Mouse (Mus musculus): ENCODE results near the gene Gimap4. TPM values are rescaled to one million over a fixed set of nuclear protein-coding genes. Genes with fewer than 3 reads are reported as not detected.

The Gimap4 gene
- polyA plus RNA-seq, 1 experiment from 2014 or later, result 22.2 TPM

- Histone ChIP-seq H3K27me3 (ENCODE audit: control insufficient read depth, insufficient read depth, low read length) (no peaks in the 10 kb centered on the region), H3K4me3 (replicated peaks; ENCODE audit: low read length) (no peak overlapping the region), H3K36me3 (ENCODE audit: control insufficient read depth, insufficient read depth, low read length) (no peaks in the 10 kb centered on the region), H3K27ac (ENCODE audit: low read length) (no peak overlapping the region), H3K9me3 (replicated peaks; ENCODE audit: control insufficient read depth, low read length) (no peaks in the 10 kb centered on the region), H3K9ac (ENCODE audit: low read length) (no peak overlapping the region), H3K4me1 (ENCODE audit: control insufficient read depth, insufficient read depth, low read length) (no peaks in the 10 kb centered on the region), H3K4me2 (ENCODE audit: low read depth, low read length) (no peak overlapping the region)
- WGBS, result 77% methylated on average over 2 of the region's 2 CpGs
- no peak for ATAC-seq (ENCODE audit: insufficient read depth, low FRiP score)
Measured at GRCm38 (mm10) chr6:48669446-48669969, 14.8 kb upstream of the Gimap4 start.

GRCm38 (mm10) chr6:48674291-48675058, 9.9 kb upstream of the Gimap4 start:
- Histone ChIP-seq H3K9ac (ENCODE audit: low read length) (no peak overlapping the region), H3K4me2 (ENCODE audit: low read depth, low read length) (no peak overlapping the region), H3K9me3 (replicated peaks; ENCODE audit: control insufficient read depth, low read length) (no peaks in the 10 kb centered on the region), H3K4me3 (replicated peaks; ENCODE audit: low read length) (no peak overlapping the region), H3K27me3 (ENCODE audit: control insufficient read depth, insufficient read depth, low read length) (no peaks in the 10 kb centered on the region), H3K4me1 (ENCODE audit: control insufficient read depth, insufficient read depth, low read length) (no peaks in the 10 kb centered on the region; the same call in 1 of the 2 replicates), H3K36me3 (ENCODE audit: control insufficient read depth, insufficient read depth, low read length) (no peaks in the 10 kb centered on the region), H3K27ac (ENCODE audit: low read length) (no peak overlapping the region)
- 94% methylated on average over 9 of the region's 9 CpGs for WGBS
- ATAC-seq (ENCODE audit: insufficient read depth, low FRiP score), result no peak

- H3K4me3 ChIP-seq (replicated peaks; ENCODE audit: low read length), result peak overlapping the region; percentile 39
- peak overlapping the region; percentile 61 for H3K9ac ChIP-seq (ENCODE audit: low read length)
- no peaks in the 10 kb centered on the region for H3K9me3 ChIP-seq (replicated peaks; ENCODE audit: control insufficient read depth, low read length)
- H3K4me1 ChIP-seq (ENCODE audit: control insufficient read depth, insufficient read depth, low read length), result no peaks in the 10 kb centered on the region; the same call in 1 of the 2 replicates
- no peaks in the 10 kb centered on the region for H3K36me3 ChIP-seq (ENCODE audit: control insufficient read depth, insufficient read depth, low read length)
- H3K27me3 ChIP-seq (ENCODE audit: control insufficient read depth, insufficient read depth, low read length), result no peaks in the 10 kb centered on the region
- H3K4me2 ChIP-seq (ENCODE audit: low read depth, low read length), result peak overlapping the region; percentile 57
- ATAC-seq (ENCODE audit: insufficient read depth, low FRiP score), result no peak
- H3K27ac ChIP-seq (ENCODE audit: low read length), result no peak overlapping the region
- WGBS, result 38% methylated on average over 10 of the region's 10 CpGs
Measured at GRCm38 (mm10) chr6:48675400-48675930, 8.9 kb upstream of the Gimap4 start.

GRCm38 (mm10) chr6:48675931-48676859, 8.2 kb upstream of the Gimap4 start, which contains the start of gene Gimap9:
TSS of gene Gimap9 (plus strand) at chr6:48676129.
- Histone ChIP-seq H3K9me3 (replicated peaks; ENCODE audit: control insufficient read depth, low read length) (no peaks in the 10 kb centered on the region), H3K9ac (ENCODE audit: low read length) (peak within 1 kb of the TSS; percentile 61), H3K4me3 (replicated peaks; ENCODE audit: low read length) (peak within 1 kb of the TSS; percentile 39), H3K36me3 (ENCODE audit: control insufficient read depth, insufficient read depth, low read length) (no peaks in the 10 kb centered on the region), H3K4me1 (ENCODE audit: control insufficient read depth, insufficient read depth, low read length) (no peaks in the 10 kb centered on the region; the same call in 1 of the 2 replicates), H3K4me2 (ENCODE audit: low read depth, low read length) (peak within 1 kb of the TSS; percentile 57), H3K27me3 (ENCODE audit: control insufficient read depth, insufficient read depth, low read length) (no peaks in the 10 kb centered on the region), H3K27ac (ENCODE audit: low read length) (peak within 1 kb of the TSS; percentile 11; the same call in 1 of the 2 replicates)
- ATAC-seq (ENCODE audit: insufficient read depth, low FRiP score), result no peak
- 25% methylated on average over 13 of the region's 13 CpGs for WGBS

GRCm38 (mm10) chr6:48676860-48677415, 7.4 kb upstream of the Gimap4 start:
- Histone ChIP-seq H3K4me2 (ENCODE audit: low read depth, low read length) (no peak overlapping the region), H3K9me3 (replicated peaks; ENCODE audit: control insufficient read depth, low read length) (no peaks in the 10 kb centered on the region), H3K4me1 (ENCODE audit: control insufficient read depth, insufficient read depth, low read length) (no peaks in the 10 kb centered on the region; the same call in 1 of the 2 replicates), H3K36me3 (ENCODE audit: control insufficient read depth, insufficient read depth, low read length) (no peaks in the 10 kb centered on the region), H3K27me3 (ENCODE audit: control insufficient read depth, insufficient read depth, low read length) (no peaks in the 10 kb centered on the region), H3K4me3 (replicated peaks; ENCODE audit: low read length) (no peak overlapping the region), H3K27ac (ENCODE audit: low read length) (no peak overlapping the region), H3K9ac (ENCODE audit: low read length) (no peak overlapping the region)
- no peak for ATAC-seq (ENCODE audit: insufficient read depth, low FRiP score)
- WGBS, result 84% methylated on average over 5 of the region's 5 CpGs

GRCm38 (mm10) chr6:48677492-48678345, 6.6 kb upstream of the Gimap4 start:
- Histone ChIP-seq H3K27me3 (ENCODE audit: control insufficient read depth, insufficient read depth, low read length) (no peaks in the 10 kb centered on the region), H3K9ac (ENCODE audit: low read length) (no peak overlapping the region), H3K4me3 (replicated peaks; ENCODE audit: low read length) (no peak overlapping the region), H3K4me1 (ENCODE audit: control insufficient read depth, insufficient read depth, low read length) (no peaks in the 10 kb centered on the region; the same call in 1 of the 2 replicates), H3K36me3 (ENCODE audit: control insufficient read depth, insufficient read depth, low read length) (no peaks in the 10 kb centered on the region), H3K4me2 (ENCODE audit: low read depth, low read length) (no peak overlapping the region), H3K27ac (ENCODE audit: low read length) (no peak overlapping the region), H3K9me3 (replicated peaks; ENCODE audit: control insufficient read depth, low read length) (no peaks in the 10 kb centered on the region)
- WGBS, result 94% methylated on average over 17 of the region's 17 CpGs
- ATAC-seq (ENCODE audit: insufficient read depth, low FRiP score), result no peak

- Histone ChIP-seq H3K9ac (ENCODE audit: low read length) (no peak overlapping the region), H3K4me3 (replicated peaks; ENCODE audit: low read length) (no peak overlapping the region), H3K36me3 (ENCODE audit: control insufficient read depth, insufficient read depth, low read length) (no peaks in the 10 kb centered on the region), H3K27me3 (ENCODE audit: control insufficient read depth, insufficient read depth, low read length) (no peaks in the 10 kb centered on the region), H3K27ac (ENCODE audit: low read length) (no peak overlapping the region), H3K9me3 (replicated peaks; ENCODE audit: control insufficient read depth, low read length) (no peaks in the 10 kb centered on the region), H3K4me1 (ENCODE audit: control insufficient read depth, insufficient read depth, low read length) (no peaks in the 10 kb centered on the region; the same call in 1 of the 2 replicates), H3K4me2 (ENCODE audit: low read depth, low read length) (no peak overlapping the region)
- 62% methylated on average over 4 of the region's 4 CpGs for WGBS
- ATAC-seq (ENCODE audit: insufficient read depth, low FRiP score), result no peak
Measured at GRCm38 (mm10) chr6:48678391-48678790, 6.0 kb upstream of the Gimap4 start.

- Histone ChIP-seq H3K36me3 (ENCODE audit: control insufficient read depth, insufficient read depth, low read length) (no peaks in the 10 kb centered on the region), H3K4me1 (ENCODE audit: control insufficient read depth, insufficient read depth, low read length) (no peaks in the 10 kb centered on the region; the same call in 1 of the 2 replicates), H3K9ac (ENCODE audit: low read length) (no peak overlapping the region), H3K27ac (ENCODE audit: low read length) (no peak overlapping the region), H3K4me2 (ENCODE audit: low read depth, low read length) (no peak overlapping the region), H3K9me3 (replicated peaks; ENCODE audit: control insufficient read depth, low read length) (no peaks in the 10 kb centered on the region), H3K4me3 (replicated peaks; ENCODE audit: low read length) (no peak overlapping the region), H3K27me3 (ENCODE audit: control insufficient read depth, insufficient read depth, low read length) (no peaks in the 10 kb centered on the region)
- no peak for ATAC-seq (ENCODE audit: insufficient read depth, low FRiP score)
- 79% methylated on average over 6 of the region's 6 CpGs for WGBS
Measured at GRCm38 (mm10) chr6:48679701-48680100, 4.6 kb upstream of the Gimap4 start.

Measured in stomach, embryonic 16.5 days (tissue).